Mouse (Mus musculus) thymus, postnatal 36 days (tissue): ENCODE measurements around the gene Haghl.
A peak's percentile ranks its signal among the peaks of the same experiment; 100 is the strongest.
"Not testable (repeated sequence)": the region's sequence is repeated elsewhere in the genome, so short reads cannot be mapped to it uniquely, and the experiment has no call there.

Experiments
- DNase-seq, 2 experiments: peaks; one replicate each; pipeline ENCODE4 v3.0.0; 2022; ENCODE audit warnings: mixed read lengths in 2 of 2

The Haghl gene

GRCm38 (mm10) chr17:25818851-25819780 is 33.6 kb upstream of the Haghl start:
- peak in 1 of 2 experiments; percentile 11 for DNase-seq

- no peak for DNase-seq
Measured at GRCm38 (mm10) chr17:25817662-25818061, 32.2 kb upstream of the Haghl start.

DNA sequence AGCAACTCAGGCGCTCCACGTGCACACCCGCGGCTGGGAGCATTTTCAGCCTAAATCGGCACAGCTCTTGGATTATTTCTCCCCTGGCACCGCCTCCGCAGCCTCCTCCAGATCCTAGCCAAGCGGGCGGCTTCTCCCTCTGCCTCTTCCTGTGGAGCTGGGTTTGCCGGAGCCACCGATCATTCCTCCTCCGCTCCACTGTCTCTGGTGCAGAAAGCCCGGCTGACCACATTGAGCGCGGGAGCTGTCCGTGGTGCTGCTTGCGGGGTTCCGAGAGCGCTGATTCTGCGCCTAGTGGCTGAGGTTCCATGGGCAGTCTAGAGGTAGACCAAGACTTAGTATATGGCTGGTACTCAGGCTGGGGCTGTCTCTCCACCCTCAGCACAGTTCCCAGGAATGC is 28.0 kb upstream of the Haghl start:
- peak; percentile 72 to 79 for DNase-seq

DNA sequence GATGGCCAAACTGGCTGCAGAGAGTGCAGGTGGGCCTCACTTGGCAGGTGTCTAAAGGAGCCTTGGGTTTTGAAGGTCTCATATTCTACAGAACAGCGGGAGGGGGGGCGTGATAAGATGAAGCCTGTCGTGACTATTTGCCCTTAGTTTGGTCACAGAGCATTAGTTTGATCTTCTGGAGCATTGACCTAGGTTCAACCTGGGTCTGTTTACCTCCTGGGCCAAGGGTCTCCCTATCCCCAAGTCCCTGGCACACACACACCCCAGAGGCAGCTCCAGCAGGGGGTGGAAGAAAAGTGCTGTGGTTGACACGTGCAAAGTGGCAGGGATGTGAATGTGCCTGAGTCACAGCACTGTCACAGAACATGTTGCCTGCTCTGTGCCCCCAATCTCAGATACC is 25.4 kb upstream of the Haghl start:
- no peak for DNase-seq

DNA sequence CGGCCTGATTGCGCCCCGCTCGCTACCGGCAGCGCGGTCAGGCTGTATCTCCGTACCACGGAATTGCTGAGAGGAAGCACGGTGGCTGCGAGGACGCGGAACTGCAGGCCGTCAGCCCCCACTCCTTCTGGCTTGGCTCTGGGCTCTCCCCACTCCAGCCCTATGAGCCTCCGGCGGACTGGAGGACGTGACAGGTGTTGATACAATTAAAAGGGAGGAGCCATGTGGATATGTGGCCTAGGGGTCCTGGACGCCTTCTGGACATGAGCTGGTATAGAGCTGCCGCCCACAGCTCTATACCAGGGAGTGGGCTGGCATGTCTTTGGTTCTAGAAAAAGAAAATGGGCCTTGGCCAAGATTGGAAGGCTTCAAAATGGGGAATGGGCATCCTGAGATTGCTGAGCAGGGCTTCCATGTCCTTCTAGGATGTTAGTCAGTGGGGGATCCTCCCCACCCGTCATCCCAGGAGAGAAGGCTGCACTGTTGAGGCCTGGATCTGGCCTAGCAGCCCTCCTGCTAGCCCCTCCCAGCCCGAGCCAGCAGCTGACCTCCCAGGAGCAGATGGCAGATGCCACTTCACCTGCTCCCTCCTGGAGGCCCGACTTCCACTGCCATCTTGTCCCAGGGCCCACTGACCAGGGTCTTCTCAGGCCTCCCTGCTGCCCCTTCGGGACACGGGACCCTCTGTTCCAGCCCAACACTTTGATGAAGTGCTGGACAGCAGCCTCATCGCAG is 24.3 kb upstream of the Haghl start:
- DNase-seq: no peak

DNA sequence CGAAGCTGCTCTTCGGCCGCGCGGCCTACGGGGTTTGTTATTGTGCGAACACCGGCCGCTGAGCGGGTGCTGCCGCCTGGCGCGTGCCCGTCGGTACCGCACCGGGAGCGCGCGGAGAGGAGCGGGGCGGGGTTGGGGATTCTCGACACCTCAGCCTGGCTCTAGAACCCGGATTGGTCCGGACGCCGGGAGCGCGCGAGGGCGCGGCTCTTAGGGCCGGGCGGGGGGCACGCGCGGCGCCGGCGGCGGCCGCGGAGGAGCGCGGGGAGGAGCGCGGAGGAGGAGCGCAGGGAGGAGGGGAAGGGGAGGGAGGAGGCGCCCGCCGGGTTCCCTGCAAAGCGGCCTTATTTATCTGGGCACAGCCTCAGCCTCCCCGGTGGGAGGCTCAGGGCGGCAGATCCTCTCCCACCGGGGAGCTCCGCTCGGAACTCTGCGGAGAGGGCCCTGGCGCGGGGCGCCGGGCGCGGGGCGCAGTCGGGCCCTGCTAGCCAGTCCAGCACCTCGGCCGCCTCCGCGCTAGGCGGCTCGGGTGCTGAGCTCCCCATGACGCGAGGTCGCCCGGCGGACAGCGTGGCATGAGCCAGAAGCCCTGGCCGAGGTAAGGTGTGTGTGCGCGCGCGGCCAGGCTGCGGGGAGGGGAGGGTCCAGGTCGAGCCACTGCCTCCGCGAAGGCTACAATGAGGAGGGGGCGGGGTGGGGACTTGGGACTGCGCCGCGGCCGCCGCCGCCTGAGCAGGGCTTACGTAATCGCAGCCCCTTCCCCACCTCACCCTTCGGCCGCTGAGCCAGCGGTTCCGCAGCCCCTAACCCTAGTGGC is 23.5 kb upstream of the Haghl start, which contains the start of gene Fbxl16:
Gene Fbxl16 (plus strand): TSS at position 297 of the 817 bp plus-strand sequence.
- peak in 1 of 2 experiments; percentile 28 for DNase-seq

DNA sequence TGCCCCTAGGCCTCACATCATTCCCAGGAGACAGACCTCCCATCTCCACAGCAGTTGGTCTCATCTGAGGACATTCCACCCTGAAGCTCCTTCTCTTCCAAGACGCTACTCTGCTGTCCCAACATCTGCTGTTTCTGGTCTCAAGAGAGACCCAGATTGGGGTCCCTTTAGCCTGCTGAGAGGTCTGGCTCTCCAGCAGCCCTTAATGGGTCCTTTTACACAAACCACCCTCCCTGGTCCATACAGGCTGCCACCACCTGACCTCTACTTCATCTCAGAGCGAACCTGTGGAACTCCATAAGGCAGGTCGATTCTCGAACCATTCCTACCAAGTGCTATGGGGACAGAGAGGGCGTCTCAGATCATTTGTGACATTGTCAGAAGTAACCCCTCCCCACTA is 22.6 kb upstream of the Haghl start:
- no peak for DNase-seq

DNA sequence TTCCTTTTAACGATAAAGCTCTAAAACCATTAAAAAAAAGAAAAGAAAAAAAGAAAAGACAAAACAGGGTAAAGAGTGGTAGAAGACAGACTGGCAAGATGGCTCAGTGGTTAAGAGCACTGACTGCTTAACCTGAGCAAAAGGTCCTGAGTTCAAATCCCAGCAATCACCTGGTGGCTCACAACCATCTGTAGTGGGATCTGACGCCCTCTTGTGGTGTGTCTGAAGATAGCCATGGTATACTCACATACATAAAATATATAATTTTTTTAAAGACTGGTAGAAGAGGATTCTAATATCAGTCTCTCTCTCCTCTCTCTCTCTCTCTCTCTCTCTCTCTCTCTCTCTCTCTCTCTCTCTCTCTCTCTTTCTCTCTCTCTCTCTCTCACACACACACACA is 22.0 kb upstream of the Haghl start:
- DNase-seq: not testable (repeated sequence)

GRCm38 (mm10) chr17:25806507-25806906 is 21.0 kb upstream of the Haghl start:
- no peak for DNase-seq

GRCm38 (mm10) chr17:25802825-25803517 is 17.5 kb upstream of the Haghl start:
- no peak for DNase-seq

- DNase-seq: peak; percentile 68 to 70
Measured at GRCm38 (mm10) chr17:25801029-25801428, 15.6 kb upstream of the Haghl start.

GRCm38 (mm10) chr17:25796951-25797369 is 11.5 kb upstream of the Haghl start, which contains the start of gene Metrn:
TSS of gene Metrn (minus strand) at chr17:25797136.
- peak; percentile 91 to 93 for DNase-seq

DNA sequence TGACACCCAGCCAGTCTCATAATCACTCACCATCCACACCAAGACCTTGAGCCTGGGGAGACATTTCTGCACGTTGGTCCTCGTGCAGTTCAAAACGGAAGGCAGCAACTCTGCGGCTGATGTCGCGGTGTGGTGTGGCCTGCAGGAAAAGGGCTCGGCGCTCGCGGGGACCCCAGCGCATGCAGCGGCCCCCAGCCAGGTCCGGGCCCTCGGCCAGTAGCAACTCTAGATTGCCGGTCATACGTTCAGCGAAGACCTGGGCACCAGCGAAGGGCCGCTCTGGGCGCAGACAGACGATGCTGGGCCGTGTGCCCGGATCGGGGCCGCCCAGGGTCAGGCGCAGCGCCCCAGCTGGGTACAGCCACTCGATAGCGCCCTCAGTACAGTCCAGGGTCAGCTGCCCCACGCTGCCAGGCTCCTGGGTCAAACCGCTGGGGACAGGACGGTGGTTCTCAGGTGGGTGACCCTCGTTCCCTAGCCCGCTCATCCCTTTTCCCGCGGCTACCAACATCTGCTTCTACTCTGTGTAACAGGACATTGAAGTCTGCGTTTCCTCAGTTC is 10.8 kb upstream of the Haghl start:
- peak in 1 of 2 experiments; percentile 30 for DNase-seq

- no peak for DNase-seq
Measured at GRCm38 (mm10) chr17:25795609-25796092, 10.2 kb upstream of the Haghl start, which contains the start of gene AC134908.4. TSS of gene AC134908.4 (minus strand) at chr17:25795659.

DNA sequence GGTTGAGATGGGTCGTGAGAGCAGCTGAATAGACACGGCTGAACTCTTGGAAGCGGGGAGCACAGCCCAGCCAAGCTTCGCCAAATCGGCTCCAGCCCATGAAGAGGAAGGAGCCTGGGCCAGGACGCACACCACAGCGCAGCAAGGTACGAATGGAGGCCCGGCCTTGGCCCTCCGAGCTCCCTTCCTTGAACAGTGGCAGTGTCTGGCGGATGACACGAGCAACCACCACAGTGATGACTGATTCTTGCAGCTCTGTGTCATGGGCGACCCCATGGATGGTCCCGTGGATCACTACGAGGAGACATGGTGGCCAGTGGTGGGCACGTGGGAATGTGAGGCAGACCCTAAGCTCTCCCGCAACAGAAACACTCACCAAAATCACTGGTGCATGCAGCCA is 9.5 kb upstream of the Haghl start:
- no peak for DNase-seq

DNA sequence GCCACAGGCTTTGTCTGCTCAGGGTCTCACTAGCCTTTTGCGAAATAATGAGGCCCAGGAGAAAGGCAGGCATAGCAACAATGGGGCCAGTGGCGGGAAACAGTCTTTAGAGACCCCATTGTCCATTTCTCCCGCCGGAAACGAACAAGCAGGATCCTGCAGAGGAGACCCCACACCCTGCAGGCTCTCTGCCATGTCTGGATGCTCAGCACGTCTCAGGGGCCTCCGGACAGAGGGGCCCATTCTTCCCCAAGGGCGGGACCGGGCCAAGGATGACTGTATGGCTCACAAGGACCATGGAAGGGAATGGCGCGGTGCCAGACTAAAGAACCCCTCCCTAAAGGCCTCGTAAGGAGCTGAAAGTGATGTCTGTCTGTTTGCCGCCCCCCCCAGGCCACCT is 8.7 kb upstream of the Haghl start:
- DNase-seq: no peak

DNA sequence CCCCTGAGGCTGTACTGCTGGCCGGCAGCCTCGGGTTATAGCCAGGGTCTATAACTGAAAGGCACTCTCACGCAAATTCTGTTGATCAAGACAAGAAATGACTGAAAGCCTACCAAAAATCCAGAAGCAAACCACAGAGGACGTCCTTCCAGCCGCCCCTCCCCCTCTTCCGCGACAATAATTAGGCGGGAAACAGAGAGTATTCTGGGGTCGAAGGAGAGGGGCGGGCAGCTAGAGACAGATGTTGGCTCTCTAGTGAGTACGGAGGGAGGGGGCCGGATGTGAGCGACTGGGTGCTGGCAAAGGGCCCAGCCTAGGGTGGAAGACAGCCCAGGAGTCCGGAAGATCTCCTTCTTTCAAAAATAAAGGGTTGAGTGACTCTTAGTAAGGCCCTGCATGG is 7.1 kb upstream of the Haghl start, which contains the start of gene Fam173a:
Gene Fam173a (minus strand): TSS at position 287 of the 400 bp plus-strand sequence.
- DNase-seq: peak; percentile 83 to 88

GRCm38 (mm10) chr17:25791843-25792527 is 6.5 kb upstream of the Haghl start:
- peak; percentile 83 to 84 for DNase-seq

DNA sequence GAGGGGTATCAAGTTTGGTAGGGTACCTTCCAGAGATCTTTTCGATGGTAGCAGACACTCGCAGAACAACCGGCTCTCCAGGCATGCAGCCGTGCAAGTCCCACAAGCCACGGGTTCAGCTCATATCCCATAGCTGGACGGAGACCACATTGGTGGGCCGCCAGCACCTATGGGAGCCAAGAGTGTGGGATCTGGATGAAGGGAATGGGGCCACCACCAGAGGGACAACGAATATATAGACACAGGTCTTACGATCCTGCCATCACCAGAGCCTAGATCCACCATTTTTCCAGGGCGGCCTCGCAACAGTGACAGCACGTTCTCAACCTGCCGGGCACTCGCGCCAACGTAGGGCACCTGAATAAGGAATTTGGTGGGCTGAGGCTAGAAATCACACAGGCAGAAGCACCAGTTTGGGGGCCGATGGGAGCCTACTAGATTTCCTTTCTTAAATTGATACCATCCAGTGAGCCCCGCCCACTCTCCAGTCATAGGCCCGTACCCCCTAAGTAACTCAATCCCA is 5.9 kb upstream of the Haghl start:
- DNase-seq: no peak

GRCm38 (mm10) chr17:25786781-25787504 is 1.5 kb upstream of the Haghl start:
- no peak for DNase-seq
